Mouse (Mus musculus): ENCODE data around the gene Serpina3c. TPM values are rescaled to one million over a fixed set of nuclear protein-coding genes. Genes with fewer than 3 reads are reported as not detected.
"Not testable (repeated sequence)": the region's sequence is repeated elsewhere in the genome, so short reads cannot be mapped to it uniquely, and the experiment has no call there.

Gene Serpina3c
- polyA plus RNA-seq, 1 experiment from 2014 or later, result not detected

DNA sequence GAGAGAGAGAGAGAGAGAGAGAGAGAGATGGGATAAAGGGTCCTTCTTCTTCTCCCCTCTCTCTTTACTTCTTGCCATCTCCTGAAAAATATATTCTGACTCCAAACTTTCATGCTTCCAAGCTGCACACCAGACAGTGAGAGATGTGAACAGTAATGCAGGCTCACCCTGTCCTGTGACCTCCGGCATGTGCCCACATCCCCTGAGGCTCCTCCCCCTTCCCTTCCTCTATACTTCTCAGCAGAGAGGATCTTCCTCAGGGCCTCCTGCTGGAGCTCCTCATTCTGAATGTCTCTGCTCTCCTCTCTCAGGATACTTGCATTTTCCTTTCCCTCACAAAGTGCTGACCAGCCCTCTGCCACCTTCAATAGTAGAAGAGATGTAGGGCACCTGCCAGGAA lies 11.2 kb downstream of the Serpina3c start:
- WGBS, result 73% methylated on average over 1 of the region's 1 CpGs
- no peaks in the 10 kb centered on the region for H3K36me3 ChIP-seq
- H3K4me2 ChIP-seq, result no peak overlapping the region
- H3K9me3 ChIP-seq, result no peaks in the 10 kb centered on the region
- H3K27ac ChIP-seq (replicated peaks), result no peak overlapping the region
- no peak overlapping the region for H3K9ac ChIP-seq
- no peaks in the 10 kb centered on the region for H3K4me1 ChIP-seq (replicated peaks)
- no peak overlapping the region for H3K4me3 ChIP-seq
- H3K27me3 ChIP-seq, result no peaks in the 10 kb centered on the region
- ATAC-seq (ENCODE audit: low FRiP score, low read depth), result no peak

DNA sequence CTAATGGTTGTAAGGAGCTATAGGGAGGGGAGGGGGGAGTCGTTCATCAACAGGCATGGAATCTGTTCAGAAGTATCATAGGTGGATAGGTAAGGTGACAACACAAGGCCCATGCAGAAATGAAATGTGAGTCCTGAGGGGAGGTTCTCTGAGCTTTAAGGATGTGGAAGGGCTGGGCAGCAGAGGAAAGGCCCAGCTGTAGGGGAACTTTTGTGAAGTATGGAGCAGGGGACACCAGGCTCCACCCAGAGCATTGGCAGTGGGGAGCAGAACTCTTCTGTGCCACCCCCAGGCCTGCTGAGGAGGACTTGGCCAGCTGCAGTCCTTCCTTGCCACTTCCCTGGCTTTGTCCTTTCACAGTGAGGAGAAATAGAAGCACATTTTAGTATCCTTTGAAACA lies 12.2 kb downstream of the Serpina3c start:
- no peak overlapping the region for H3K4me3 ChIP-seq
- 93% methylated on average over 1 of the region's 1 CpGs for WGBS
- no peaks in the 10 kb centered on the region for H3K36me3 ChIP-seq
- H3K27ac ChIP-seq (replicated peaks), result no peak overlapping the region
- H3K27me3 ChIP-seq, result no peaks in the 10 kb centered on the region
- no peaks in the 10 kb centered on the region for H3K9me3 ChIP-seq
- H3K4me2 ChIP-seq, result no peak overlapping the region
- no peaks in the 10 kb centered on the region for H3K4me1 ChIP-seq (replicated peaks)
- no peak overlapping the region for H3K9ac ChIP-seq
- ATAC-seq (ENCODE audit: low FRiP score, low read depth), result no peak

DNA sequence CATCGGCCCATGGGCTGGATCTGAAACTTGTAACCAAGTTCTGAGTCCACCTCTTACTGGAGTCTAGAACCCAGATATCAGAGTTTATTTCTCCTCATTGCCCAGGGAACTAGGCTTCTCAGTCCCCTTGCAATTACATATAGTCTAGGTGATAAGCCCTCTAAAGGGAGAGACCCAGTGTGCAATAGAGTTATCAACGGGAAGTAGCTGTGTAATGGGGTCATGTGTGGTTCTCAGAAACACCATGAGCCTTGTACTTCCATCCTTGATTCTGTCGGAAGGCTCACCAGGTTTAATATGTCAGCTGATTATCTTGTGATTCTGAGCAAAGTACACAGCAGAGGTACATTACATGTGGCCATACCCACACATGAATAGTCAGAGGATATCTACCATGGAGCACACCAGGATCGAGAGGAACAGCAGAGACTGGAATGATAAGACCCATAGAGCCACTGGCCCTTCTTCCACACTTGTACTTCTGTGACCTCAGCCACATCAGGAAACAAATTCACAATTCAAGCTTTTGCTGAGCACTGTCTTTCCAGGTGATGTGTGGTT lies 13.0 kb downstream of the Serpina3c start:
- Histone ChIP-seq H3K4me1 (replicated peaks) (no peaks in the 10 kb centered on the region), H3K9me3 (no peaks in the 10 kb centered on the region), H3K36me3 (no peaks in the 10 kb centered on the region), H3K4me3 (no peak overlapping the region), H3K27ac (replicated peaks) (no peak overlapping the region), H3K9ac (no peak overlapping the region), H3K4me2 (no peak overlapping the region), H3K27me3 (no peaks in the 10 kb centered on the region)
- 94% methylated on average over 4 of the region's 4 CpGs for WGBS
- ATAC-seq (ENCODE audit: low FRiP score, low read depth), result no peak

DNA sequence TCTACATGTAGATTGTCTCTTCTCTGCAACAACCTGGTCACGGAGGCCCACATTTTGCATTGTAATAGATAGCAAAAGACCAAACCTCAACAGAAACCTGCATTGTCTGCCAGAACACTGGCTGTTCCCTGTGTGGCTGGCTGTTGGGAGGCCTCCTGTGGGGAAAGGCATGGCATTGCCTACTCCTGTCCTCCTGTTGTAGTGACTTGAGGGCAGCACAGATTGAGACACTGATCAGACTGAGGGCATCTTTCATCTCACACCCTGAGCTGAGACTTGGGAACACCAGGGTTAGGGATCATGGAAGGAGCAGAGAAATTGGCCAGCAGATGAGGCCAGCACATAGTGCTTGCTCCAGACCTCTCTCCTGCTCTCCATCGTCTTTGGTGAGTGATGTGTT lies 15.5 kb downstream of the Serpina3c start:
- Histone ChIP-seq H3K27ac (replicated peaks) (no peak overlapping the region), H3K4me2 (no peak overlapping the region), H3K27me3 (no peaks in the 10 kb centered on the region), H3K36me3 (no peaks in the 10 kb centered on the region), H3K4me3 (no peak overlapping the region), H3K4me1 (replicated peaks) (no peaks in the 10 kb centered on the region), H3K9me3 (no peaks in the 10 kb centered on the region), H3K9ac (no peak overlapping the region)
- 81% methylated on average over 2 of the region's 2 CpGs for WGBS
- ATAC-seq (ENCODE audit: low FRiP score, low read depth), result no peak

DNA sequence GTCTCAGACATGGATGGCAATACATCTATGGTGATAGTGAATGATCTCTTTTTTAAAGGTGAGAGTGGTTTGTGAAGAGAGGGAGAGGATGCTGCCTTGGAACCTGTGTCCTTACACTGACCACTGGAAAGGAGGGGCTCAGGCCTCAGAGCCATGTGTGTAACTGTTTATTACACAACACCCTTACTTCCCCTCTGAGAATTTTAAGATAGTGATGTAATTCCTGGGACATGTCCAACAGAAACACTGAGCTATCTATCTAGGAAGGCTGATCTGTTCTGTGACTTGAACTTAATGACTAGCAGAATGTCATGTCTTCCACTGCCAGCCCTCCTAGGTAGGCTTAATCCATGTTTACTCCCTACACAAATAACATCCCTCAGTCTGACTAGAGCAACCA lies 22.6 kb downstream of the Serpina3c start:
- ATAC-seq (ENCODE audit: low FRiP score, low read depth), result no peak
- Histone ChIP-seq H3K27ac (replicated peaks) (no peak overlapping the region), H3K27me3 (no peaks in the 10 kb centered on the region), H3K9me3 (no peaks in the 10 kb centered on the region), H3K9ac (no peak overlapping the region), H3K4me3 (no peak overlapping the region), H3K36me3 (no peaks in the 10 kb centered on the region), H3K4me1 (replicated peaks) (no peaks in the 10 kb centered on the region), H3K4me2 (no peak overlapping the region)

DNA sequence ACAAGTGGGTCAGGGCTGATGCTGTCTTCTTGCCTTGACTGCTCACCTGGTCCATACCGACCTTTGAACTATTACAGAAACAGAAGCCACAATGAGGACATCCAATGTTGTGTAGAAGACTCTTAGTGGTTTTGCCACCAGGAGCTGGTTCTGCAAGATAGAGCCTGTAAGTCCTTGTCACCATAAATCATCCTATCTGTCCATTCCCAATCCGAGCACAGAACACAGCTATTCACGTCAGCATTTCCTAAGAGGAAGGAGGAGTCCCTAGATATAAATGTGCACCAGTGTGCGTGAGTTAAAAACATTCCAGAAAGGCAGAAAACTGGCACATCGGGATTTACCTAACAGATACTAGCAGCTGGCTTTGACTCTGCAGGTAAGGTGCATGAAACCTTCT lies 26.0 kb downstream of the Serpina3c start, which contains the start of gene Serpina3b:
Serpina3b (plus strand) TSS at position 301 of the 400 bp plus-strand sequence.
- H3K9ac ChIP-seq, result no peak within 1 kb of the TSS
- H3K27ac ChIP-seq (replicated peaks), result no peak within 1 kb of the TSS
- no peaks in the 10 kb centered on the region for H3K4me1 ChIP-seq (replicated peaks)
- ATAC-seq (ENCODE audit: low FRiP score, low read depth), result no peak
- no peak within 1 kb of the TSS for H3K4me2 ChIP-seq
- H3K4me3 ChIP-seq, result no peak within 1 kb of the TSS
- no peaks in the 10 kb centered on the region for H3K36me3 ChIP-seq
- 89% methylated on average over 5 of the region's 5 CpGs for WGBS
- no peaks in the 10 kb centered on the region for H3K9me3 ChIP-seq
- no peaks in the 10 kb centered on the region for H3K27me3 ChIP-seq

DNA sequence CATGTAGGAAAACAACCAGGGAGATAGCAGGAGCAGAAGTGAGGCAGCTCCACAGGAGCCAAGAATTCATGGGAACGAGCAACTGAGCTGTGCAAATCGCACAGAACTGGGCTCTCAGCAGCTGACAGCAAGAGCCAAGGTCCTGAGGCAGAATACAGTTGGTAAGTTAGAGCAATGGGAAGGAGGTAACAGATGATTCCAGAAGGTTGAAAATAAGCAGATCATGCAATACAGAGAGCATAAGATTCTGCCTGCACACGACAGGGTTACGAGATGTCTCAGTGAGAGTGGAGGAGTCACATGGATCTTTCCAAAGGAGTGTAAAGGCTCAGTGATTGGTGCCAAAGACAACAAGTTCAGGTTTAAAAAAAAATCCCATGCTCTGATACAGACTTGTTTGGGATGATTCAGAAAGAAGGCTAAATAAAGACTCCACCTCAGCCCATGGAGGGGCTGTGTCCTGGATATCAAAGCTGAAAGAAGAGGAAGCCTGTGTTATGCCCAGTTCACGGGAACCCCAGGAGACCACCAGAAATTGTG lies 28.6 kb downstream of the Serpina3c start:
- ATAC-seq (ENCODE audit: low FRiP score, low read depth), result no peak
- Histone ChIP-seq H3K27ac (replicated peaks) (no peak overlapping the region), H3K36me3 (no peaks in the 10 kb centered on the region), H3K4me2 (no peak overlapping the region), H3K4me3 (no peak overlapping the region), H3K27me3 (no peaks in the 10 kb centered on the region), H3K9ac (no peak overlapping the region), H3K9me3 (no peaks in the 10 kb centered on the region), H3K4me1 (replicated peaks) (no peaks in the 10 kb centered on the region)
- 88% methylated on average over 5 of the region's 5 CpGs for WGBS

DNA sequence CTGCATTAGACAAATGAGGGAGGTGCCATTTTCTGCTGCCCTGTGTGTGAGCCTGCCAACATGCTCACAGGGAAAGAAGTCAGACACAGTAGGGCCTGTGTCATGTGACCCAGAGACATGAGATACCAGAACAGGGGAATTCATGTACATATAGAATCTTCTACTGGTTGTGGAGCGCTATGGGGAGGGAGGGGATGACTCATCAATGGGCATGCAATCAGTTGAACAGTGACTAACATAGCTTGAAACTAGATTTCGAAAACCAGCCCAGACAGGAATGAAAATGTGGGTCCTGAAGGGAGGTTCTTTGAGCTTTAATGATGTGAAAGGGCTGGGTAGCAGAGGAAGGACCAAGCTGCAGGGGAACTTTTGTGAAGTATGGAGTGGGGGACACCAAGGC lies 29.7 kb downstream of the Serpina3c start:
- Histone ChIP-seq H3K36me3 (no peaks in the 10 kb centered on the region), H3K27ac (replicated peaks) (no peak overlapping the region), H3K4me1 (replicated peaks) (no peaks in the 10 kb centered on the region), H3K4me2 (no peak overlapping the region), H3K9ac (no peak overlapping the region), H3K9me3 (no peaks in the 10 kb centered on the region), H3K27me3 (no peaks in the 10 kb centered on the region), H3K4me3 (no peak overlapping the region)
- ATAC-seq (ENCODE audit: low FRiP score, low read depth), result no peak
- 82% methylated on average over 2 of the region's 2 CpGs for WGBS

DNA sequence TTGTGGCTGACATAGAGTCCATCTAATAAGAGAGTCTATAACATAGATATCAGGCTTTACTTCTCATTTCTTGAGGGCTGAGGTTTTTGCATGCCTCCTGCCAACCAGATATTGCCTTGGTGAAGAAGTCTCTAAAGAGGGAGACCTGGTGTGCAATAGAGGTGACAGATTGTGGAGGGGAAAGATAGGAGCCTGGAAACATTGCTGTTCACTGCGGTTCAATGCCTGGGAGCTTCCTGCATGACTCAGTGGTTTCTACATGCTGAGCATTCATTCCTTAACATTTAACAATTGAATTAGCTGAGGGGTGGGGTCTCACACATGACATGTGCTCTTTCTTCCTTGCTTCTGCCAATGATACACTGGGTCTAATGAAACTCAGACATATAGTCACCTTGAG lies 30.6 kb downstream of the Serpina3c start:
- 88% methylated on average over 1 of the region's 1 CpGs for WGBS
- H3K27me3 ChIP-seq, result no peaks in the 10 kb centered on the region
- H3K4me1 ChIP-seq (replicated peaks), result no peaks in the 10 kb centered on the region
- H3K36me3 ChIP-seq, result no peaks in the 10 kb centered on the region
- H3K9ac ChIP-seq, result no peak overlapping the region
- H3K27ac ChIP-seq (replicated peaks), result no peak overlapping the region
- H3K9me3 ChIP-seq, result no peaks in the 10 kb centered on the region
- ATAC-seq (ENCODE audit: low FRiP score, low read depth), result no peak
- H3K4me3 ChIP-seq, result no peak overlapping the region
- no peak overlapping the region for H3K4me2 ChIP-seq

DNA sequence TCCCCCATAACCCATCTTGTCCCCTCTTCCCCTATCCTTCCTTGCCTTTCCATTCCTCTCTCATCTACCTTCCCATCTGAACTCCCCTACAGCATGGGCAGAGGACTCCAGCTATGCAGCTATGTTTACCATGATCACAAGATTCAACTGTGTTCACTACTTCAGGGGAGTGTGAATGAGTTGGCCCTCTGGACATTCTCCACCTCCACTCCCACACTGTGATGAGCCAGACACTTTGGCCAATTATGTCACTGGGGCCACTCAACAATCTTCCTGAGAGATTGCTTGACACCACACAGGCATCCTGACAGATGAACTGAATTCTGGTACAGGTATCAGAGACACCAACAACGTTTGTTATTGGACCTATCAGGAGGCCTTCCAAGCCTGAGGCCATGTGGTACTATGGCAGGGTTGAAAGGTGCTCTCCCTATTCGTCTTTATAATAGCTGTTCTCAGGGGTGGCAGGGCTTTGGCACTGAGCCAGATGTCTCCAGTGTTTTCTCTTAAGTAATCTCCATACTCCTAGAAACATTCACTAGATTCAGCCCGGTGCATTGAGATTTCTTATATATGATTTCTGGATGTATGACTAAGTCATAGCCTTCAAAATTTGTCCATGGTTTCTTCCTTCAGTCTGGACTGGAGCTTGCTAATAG lies 38.6 kb downstream of the Serpina3c start:
- ATAC-seq (ENCODE audit: low FRiP score, low read depth), result no peak
- Histone ChIP-seq H3K4me1 (replicated peaks) (no peaks in the 10 kb centered on the region), H3K9ac (no peak overlapping the region), H3K36me3 (no peaks in the 10 kb centered on the region), H3K4me3 (no peak overlapping the region), H3K9me3 (no peaks in the 10 kb centered on the region), H3K4me2 (no peak overlapping the region), H3K27me3 (no peaks in the 10 kb centered on the region), H3K27ac (replicated peaks) (no peak overlapping the region)
- 58% methylated on average over 3 of the region's 3 CpGs for WGBS

DNA sequence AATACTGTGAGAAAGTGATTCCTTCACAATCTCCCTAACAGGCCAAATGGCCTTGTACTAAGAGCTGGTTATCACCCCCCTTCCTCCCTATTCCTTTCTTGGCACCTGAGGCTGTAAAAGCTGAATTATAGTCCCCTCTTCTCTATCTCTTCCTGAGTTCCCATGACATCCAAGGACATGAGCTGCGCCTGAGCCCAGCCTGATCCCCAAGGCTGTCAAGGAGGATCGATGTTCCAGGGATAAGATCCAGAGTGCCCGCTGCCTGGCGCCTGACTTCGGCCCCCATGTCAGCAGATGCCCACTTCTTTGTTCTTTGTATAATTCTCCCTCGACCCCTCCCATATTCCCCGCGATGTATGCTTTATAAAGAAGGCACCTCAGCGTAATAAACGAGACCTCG lies 41.3 kb downstream of the Serpina3c start, which contains the start of gene Serpina3a:
Serpina3a (plus strand) TSS at position 392 of the 400 bp plus-strand sequence.
- not testable (repeated sequence) for H3K36me3 ChIP-seq; H3K4me3 ChIP-seq; H3K27me3 ChIP-seq; H3K9ac ChIP-seq; H3K4me2 ChIP-seq; H3K27ac ChIP-seq (replicated peaks); ATAC-seq (ENCODE audit: low FRiP score, low read depth); H3K4me1 ChIP-seq (replicated peaks); H3K9me3 ChIP-seq
- 90% methylated on average over 11 of the region's 11 CpGs for WGBS

DNA sequence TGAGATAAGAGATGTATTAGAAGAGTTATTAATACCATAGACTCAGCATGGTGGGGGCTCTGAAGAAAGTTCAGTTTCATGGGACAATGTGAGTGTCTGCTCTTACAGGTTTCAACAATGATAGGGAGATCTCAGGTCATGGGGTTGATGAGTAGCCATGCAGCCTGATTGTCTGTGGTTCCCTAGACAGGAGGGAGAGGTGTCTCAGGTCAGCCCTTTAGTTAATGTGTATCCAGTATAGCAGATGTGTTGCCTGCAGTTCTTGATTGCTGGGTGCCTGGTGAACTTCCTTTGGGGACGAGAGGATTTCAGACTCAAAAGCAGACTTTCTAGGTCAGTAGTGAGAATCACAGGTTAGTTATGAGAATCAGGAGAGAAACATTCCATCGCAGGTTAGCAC lies 45.2 kb downstream of the Serpina3c start:
- Histone ChIP-seq H3K9ac (no peak overlapping the region), H3K4me2 (no peak overlapping the region), H3K27ac (replicated peaks) (no peak overlapping the region), H3K36me3 (no peaks in the 10 kb centered on the region), H3K4me3 (no peak overlapping the region), H3K9me3 (no peaks in the 10 kb centered on the region), H3K4me1 (replicated peaks) (no peaks in the 10 kb centered on the region), H3K27me3 (no peaks in the 10 kb centered on the region)
- WGBS, result 81% methylated on average over 2 of the region's 2 CpGs
- no peak for ATAC-seq (ENCODE audit: low FRiP score, low read depth)

DNA sequence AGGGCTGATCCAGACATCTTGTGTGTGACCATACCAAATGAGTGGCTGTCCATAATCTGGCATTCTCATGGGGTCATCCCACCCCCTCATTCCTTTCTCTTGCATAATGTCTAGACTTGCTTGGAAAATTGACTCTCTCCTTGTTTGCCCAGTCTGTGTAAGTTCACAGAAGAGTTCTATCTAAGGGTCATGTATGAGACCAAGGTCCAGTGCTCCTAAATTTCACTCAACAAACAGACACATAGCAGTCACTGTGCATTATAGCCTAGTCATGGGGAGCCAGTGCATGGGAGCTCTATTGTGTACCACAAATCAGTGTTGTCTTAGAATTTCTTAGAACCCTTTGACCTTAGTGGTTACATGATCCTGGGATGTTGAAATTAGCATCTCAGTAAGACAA lies 46.8 kb downstream of the Serpina3c start:
- Histone ChIP-seq H3K4me2 (no peak overlapping the region), H3K27me3 (no peaks in the 10 kb centered on the region), H3K27ac (replicated peaks) (no peak overlapping the region), H3K36me3 (no peaks in the 10 kb centered on the region), H3K4me3 (no peak overlapping the region), H3K9me3 (no peaks in the 10 kb centered on the region), H3K9ac (no peak overlapping the region), H3K4me1 (replicated peaks) (no peaks in the 10 kb centered on the region)
- ATAC-seq (ENCODE audit: low FRiP score, low read depth), result no peak
